Mouse (Mus musculus) forebrain, embryonic 11.5 days (tissue): ENCODE measurements around the gene Pde10a. TPM values are rescaled to one million over a fixed set of nuclear protein-coding genes. Genes with fewer than 3 reads are reported as not detected.

Source experiments
- ATAC-seq: fragments of 200-750 bp; cut with Nextera tagmentation; replicated peaks from 2 replicates; pipeline ENCODE4 v1.8.0; 2017; ENCODE audit warnings: moderate TSS enrichment; ENCODE audit not compliant: low FRiP score
- DNase-seq: peaks from one replicate; pipeline ENCODE4 v3.0.0-alpha.2; 2017; ENCODE audit warnings: low spot score
- H3K27ac ChIP-seq: fragments of 300-500 bp; sonication (generic); 2 replicates; pipeline ENCODE4 v1.5.1; 2014; ENCODE audit warnings: low read depth, low read length
- H3K27me3 ChIP-seq: fragments of 300-500 bp; sonication (generic); 2 replicates; pipeline ENCODE4 v1.6.1; 2014; ENCODE audit warnings: mild to moderate bottlenecking, low read length, mixed read lengths; ENCODE audit not compliant: control insufficient read depth, insufficient read depth
- H3K36me3 ChIP-seq: fragments of 300-500 bp; sonication (generic); 2 replicates; pipeline ENCODE4 v1.6.1; 2014; ENCODE audit warnings: mild to moderate bottlenecking, low read length, moderate library complexity, mixed read lengths; ENCODE audit not compliant: control insufficient read depth, insufficient read depth
- H3K4me1 ChIP-seq: fragments of 300-500 bp; sonication (generic); replicated peaks from 2 replicates; pipeline ENCODE4 v1.6.1; 2014; ENCODE audit warnings: low read length, mixed read lengths; ENCODE audit not compliant: control insufficient read depth, insufficient read depth
- H3K4me2 ChIP-seq: fragments of 300-500 bp; sonication (generic); 2 replicates; pipeline ENCODE4 v1.6.1; 2014; ENCODE audit warnings: low read depth, mild to moderate bottlenecking, low read length, moderate library complexity, mixed read lengths; ENCODE audit not compliant: severe bottlenecking
- H3K4me3 ChIP-seq: fragments of 300-500 bp; sonication (generic); 2 replicates; pipeline ENCODE4 v1.5.1; 2014; ENCODE audit warnings: low read depth, low read length
- H3K9ac ChIP-seq: fragments of 300-500 bp; sonication (generic); 2 replicates; pipeline ENCODE4 v1.6.1; 2014; ENCODE audit warnings: low read length
- H3K9me3 ChIP-seq: fragments of 300-500 bp; sonication (generic); 2 replicates; pipeline ENCODE4 v1.6.1; 2016; ENCODE audit warnings: low read length, mixed read lengths; ENCODE audit not compliant: control insufficient read depth
- WGBS: fragments of 180-500 bp; shearing (Covaris S2); extraction: QIAGEN DNeasy Blood & Tissue Kit; methylation state at CpG from one replicate; pipeline ENCODE4 v1.1.7; 2014; 5-methylcytosine and 5-hydroxymethylcytosine counted together
- polyA plus RNA-seq: library from polyadenylated mRNA; unstranded; fragments of >200 nt; fragmentation: Nextera tagmentation; extraction: Ambion mirVana; gene quantifications from 2 replicates; pipeline ENCODE4 v1.2.1, GENCODE M21; 2014

Pde10a gene
- polyA plus RNA-seq, 1 experiment from 2014 or later: 9.0 TPM

DNA sequence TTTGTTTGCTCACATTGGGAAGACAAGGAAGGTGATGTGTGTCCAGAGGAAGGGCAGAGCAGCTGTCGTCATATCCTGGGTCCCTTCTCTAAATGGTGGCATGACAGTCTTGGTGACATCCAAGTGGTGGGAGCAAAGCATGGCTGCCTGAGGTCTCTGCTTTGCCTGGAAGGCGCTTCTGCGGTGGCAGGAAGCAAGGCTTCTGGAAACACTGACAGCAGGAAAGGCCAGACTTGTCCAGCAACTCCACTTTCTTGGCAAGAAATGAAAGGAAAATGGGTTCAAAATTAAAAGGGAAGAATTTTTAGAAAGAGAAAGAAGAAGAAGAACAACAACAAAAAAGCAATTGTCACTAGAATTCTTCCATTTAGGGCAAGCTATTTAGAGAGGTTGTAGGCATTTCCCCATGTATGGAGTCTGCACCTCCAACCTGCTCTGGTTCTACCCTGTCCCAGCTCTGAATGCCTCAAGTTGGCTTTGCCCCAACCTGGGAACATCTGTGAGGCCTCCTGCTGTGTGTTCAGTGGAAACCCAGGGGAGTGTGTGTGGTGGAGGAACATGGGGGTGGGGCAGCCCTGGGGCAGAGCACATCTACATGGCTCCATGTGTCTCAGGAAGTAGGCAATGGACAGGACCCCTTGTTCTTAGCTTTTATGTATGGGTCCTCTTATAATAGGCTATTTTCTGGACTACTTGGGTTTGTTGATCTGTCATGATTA lies 288.8 kb downstream of the Pde10a start:
- no peaks in the 10 kb centered on the region for H3K4me1 ChIP-seq
- H3K9ac ChIP-seq: no peak overlapping the region
- ATAC-seq (no peak), DNase-seq (no peak)
- H3K4me2 ChIP-seq: no peak overlapping the region
- H3K36me3 ChIP-seq: no peaks in the 10 kb centered on the region
- no peaks in the 10 kb centered on the region for H3K9me3 ChIP-seq
- H3K27ac ChIP-seq: no peak overlapping the region
- H3K4me3 ChIP-seq: no peak overlapping the region
- WGBS: 87% methylated on average over 3 of the region's 3 CpGs
- H3K27me3 ChIP-seq: no peaks in the 10 kb centered on the region

- Histone ChIP-seq H3K27ac (no peak overlapping the region), H3K9me3 (no peaks in the 10 kb centered on the region), H3K27me3 (no peaks in the 10 kb centered on the region), H3K36me3 (no peaks in the 10 kb centered on the region), H3K4me1 (no peaks in the 10 kb centered on the region), H3K4me3 (no peak overlapping the region), H3K4me2 (no peak overlapping the region), H3K9ac (no peak overlapping the region)
- 86% methylated on average over 3 of the region's 3 CpGs for WGBS
- no peak for DNase-seq
- no peak for ATAC-seq
Observed at GRCm38 (mm10) chr17:8815376-8815775, 290.2 kb downstream of the Pde10a start.

DNA sequence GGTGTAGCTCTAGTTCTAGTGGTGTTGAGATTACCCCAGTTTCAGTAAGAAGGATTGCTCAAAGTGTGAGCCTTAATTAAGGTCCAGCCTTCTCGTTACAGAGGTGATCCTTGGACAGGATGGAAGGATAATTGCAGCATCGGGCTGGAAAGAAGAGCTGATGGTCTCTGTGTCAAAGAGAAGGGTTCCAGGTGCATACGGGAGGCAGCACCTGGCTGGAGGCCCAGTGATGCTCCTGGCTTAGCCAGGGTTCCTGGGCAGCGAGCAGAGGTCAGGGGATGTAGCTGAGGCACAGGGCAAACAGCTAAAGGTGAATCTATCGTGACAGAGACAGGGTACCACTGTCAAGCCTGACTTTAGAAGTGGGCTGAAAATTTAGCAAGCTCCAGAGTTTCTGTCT lies 290.7 kb downstream of the Pde10a start:
- Histone ChIP-seq H3K9ac (no peak overlapping the region), H3K4me1 (no peaks in the 10 kb centered on the region), H3K27ac (no peak overlapping the region), H3K9me3 (no peaks in the 10 kb centered on the region), H3K27me3 (no peaks in the 10 kb centered on the region), H3K4me2 (no peak overlapping the region), H3K4me3 (no peak overlapping the region), H3K36me3 (no peaks in the 10 kb centered on the region)
- ATAC-seq (no peak), DNase-seq (no peak)
- 72% methylated on average over 5 of the region's 5 CpGs for WGBS

DNA sequence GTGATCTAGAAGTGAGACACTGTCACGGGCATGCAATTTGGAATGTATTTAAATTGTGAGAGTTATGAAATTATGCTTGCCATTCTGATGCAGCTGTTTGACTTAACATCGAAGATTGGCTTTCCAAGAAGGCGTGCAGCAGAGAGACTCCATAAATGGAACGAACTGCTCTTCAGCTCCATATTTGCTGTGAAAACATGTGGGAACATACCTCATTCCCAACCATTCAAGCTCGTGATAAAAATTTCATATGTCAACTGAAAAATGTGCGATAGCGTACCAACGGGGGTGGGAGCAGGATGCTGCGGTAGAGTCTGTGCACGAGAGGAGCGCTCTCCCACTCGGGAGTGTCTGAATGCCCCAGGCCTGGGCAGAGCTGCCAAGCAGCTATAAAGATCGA lies 293.5 kb downstream of the Pde10a start:
- Histone ChIP-seq H3K27me3 (no peaks in the 10 kb centered on the region), H3K4me3 (no peak overlapping the region), H3K36me3 (no peaks in the 10 kb centered on the region), H3K27ac (no peak overlapping the region), H3K4me2 (no peak overlapping the region), H3K9ac (no peak overlapping the region), H3K9me3 (no peaks in the 10 kb centered on the region), H3K4me1 (no peaks in the 10 kb centered on the region)
- WGBS: 92% methylated on average over 13 of the region's 13 CpGs
- DNase-seq (no peak), ATAC-seq (no peak)

DNA sequence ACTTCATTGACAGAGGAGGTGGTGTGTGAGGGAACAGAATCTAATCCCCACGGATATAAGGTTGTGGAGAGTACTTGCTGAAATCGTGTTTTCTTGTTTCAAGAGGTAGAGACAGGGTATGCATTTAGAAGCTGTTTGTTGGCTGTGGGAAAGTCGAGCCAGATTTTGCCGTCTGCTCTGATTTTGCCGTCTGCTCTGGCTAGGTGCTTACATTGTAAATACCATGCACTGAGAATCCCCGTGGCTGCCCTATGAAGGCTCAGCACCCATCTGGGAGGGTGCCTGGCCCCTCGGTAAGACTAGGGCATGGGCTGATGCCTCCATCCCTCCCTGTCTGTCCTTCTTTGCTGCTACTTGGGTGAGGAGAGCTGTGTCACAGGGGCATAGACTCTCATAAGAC lies 298.4 kb downstream of the Pde10a start:
- Histone ChIP-seq H3K27me3 (no peaks in the 10 kb centered on the region), H3K4me1 (no peaks in the 10 kb centered on the region), H3K36me3 (no peaks in the 10 kb centered on the region), H3K4me3 (no peak overlapping the region), H3K4me2 (no peak overlapping the region), H3K27ac (no peak overlapping the region), H3K9me3 (no peaks in the 10 kb centered on the region), H3K9ac (no peak overlapping the region)
- no peak for ATAC-seq
- WGBS: 82% methylated on average over 7 of the region's 7 CpGs
- no peak for DNase-seq

- Histone ChIP-seq H3K4me1 (no peaks in the 10 kb centered on the region), H3K4me2 (no peak overlapping the region), H3K36me3 (no peaks in the 10 kb centered on the region), H3K27me3 (no peaks in the 10 kb centered on the region), H3K9ac (no peak overlapping the region), H3K4me3 (no peak overlapping the region), H3K9me3 (no peaks in the 10 kb centered on the region), H3K27ac (no peak overlapping the region)
- DNase-seq: no peak
- no peak for ATAC-seq
- WGBS: 83% methylated on average over 9 of the region's 9 CpGs
Observed at GRCm38 (mm10) chr17:8827204-8827603, 302.0 kb downstream of the Pde10a start.

DNA sequence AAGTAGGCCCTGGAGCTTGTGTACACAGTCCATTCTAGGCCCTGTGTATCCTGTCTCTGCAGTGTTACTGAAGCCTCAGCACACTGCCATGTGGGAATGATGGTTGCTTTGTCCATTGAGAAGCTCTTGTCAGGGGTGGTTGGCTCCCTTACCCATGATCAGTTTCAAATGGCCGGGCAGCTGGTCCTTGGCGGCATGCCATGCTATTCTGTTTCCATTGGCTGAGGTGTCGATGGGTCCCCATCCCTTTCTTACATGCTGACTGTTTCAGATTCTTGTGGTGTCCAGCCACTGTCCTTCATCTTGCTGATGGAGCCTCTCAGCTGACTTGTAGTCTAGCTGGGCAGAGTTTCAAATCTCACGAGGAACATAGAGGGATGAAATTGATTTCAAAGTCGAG lies 305.8 kb downstream of the Pde10a start:
- no peak overlapping the region for H3K4me2 ChIP-seq
- DNase-seq (no peak), ATAC-seq (no peak)
- no peaks in the 10 kb centered on the region for H3K36me3 ChIP-seq
- H3K4me1 ChIP-seq: no peaks in the 10 kb centered on the region
- 93% methylated on average over 5 of the region's 5 CpGs for WGBS
- no peak overlapping the region for H3K4me3 ChIP-seq
- H3K27me3 ChIP-seq: no peaks in the 10 kb centered on the region
- H3K9me3 ChIP-seq: no peaks in the 10 kb centered on the region
- no peak overlapping the region for H3K9ac ChIP-seq
- no peak overlapping the region for H3K27ac ChIP-seq

- H3K4me3 ChIP-seq: no peak overlapping the region
- no peaks in the 10 kb centered on the region for H3K27me3 ChIP-seq
- H3K4me1 ChIP-seq: peaks cover 2% of the 10 kb centered on the region; the same call in 1 of the 2 replicates
- DNase-seq: no peak
- H3K4me2 ChIP-seq: no peak overlapping the region
- no peaks in the 10 kb centered on the region for H3K36me3 ChIP-seq
- ATAC-seq: no peak
- H3K27ac ChIP-seq: no peak overlapping the region
- H3K9me3 ChIP-seq: no peaks in the 10 kb centered on the region
- H3K9ac ChIP-seq: no peak overlapping the region
- WGBS: 87% methylated on average over 5 of the region's 5 CpGs
Observed at GRCm38 (mm10) chr17:8836292-8836691, 311.1 kb downstream of the Pde10a start.

DNA sequence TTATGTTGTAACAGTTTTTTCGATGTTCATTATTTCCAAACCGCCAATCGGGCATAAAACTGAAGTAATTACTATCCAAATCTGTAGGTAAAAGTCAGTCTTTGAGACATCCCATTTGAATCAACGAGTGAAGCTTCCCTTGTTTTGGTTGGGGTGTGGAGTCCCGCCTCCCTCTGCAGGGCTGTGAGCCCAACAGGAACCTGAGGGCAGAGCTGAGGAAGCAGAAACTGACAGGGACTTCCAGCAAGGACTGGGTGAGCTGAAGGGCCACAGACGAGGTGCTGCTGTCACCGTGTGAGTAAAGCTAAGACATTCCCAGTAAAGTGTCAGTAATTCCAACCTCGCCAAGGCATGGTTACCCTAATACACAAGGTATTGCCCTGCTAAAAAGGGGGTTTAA lies 313.1 kb downstream of the Pde10a start:
- no peak overlapping the region for H3K9ac ChIP-seq
- H3K9me3 ChIP-seq: no peaks in the 10 kb centered on the region
- peaks cover 3% of the 10 kb centered on the region; the same call in 1 of the 2 replicates for H3K4me1 ChIP-seq
- H3K27ac ChIP-seq: no peak overlapping the region
- H3K27me3 ChIP-seq: no peaks in the 10 kb centered on the region
- DNase-seq (no peak), ATAC-seq (no peak)
- H3K36me3 ChIP-seq: no peaks in the 10 kb centered on the region
- WGBS: 52% methylated on average over 8 of the region's 8 CpGs
- H3K4me2 ChIP-seq: no peak overlapping the region
- no peak overlapping the region for H3K4me3 ChIP-seq
